Mouse (Mus musculus): Measurements from ENCODE around the gene Gnptab. TPM values are rescaled to one million over a fixed set of nuclear protein-coding genes. Genes with fewer than 3 reads are reported as not detected.
"Not testable (repeated sequence)": the region's sequence is repeated elsewhere in the genome, so short reads cannot be mapped to it uniquely, and the experiment has no call there.

Gnptab gene
- total RNA-seq, 4 experiments from 2014 or later, result 68.7 to 78.3 (median 75.5) TPM

- no peak for DNase-seq (ENCODE audit: low spot score in 2 of 2)
Measured at GRCm38 (mm10) chr10:88412290-88412995, 33.5 kb downstream of the Gnptab start.

- no peak for DNase-seq (ENCODE audit: low spot score in 2 of 2)
Measured at GRCm38 (mm10) chr10:88417686-88418085, 38.8 kb downstream of the Gnptab start.

GRCm38 (mm10) chr10:88420141-88420541 is 41.2 kb downstream of the Gnptab start:
- no peak for DNase-seq (ENCODE audit: low spot score in 2 of 2)

GRCm38 (mm10) chr10:88420655-88421435 is 41.9 kb downstream of the Gnptab start:
- no peak for DNase-seq (ENCODE audit: low spot score in 2 of 2)

- DNase-seq (ENCODE audit: low spot score in 2 of 2), result peak in 1 of 2 experiments; percentile 34
Measured at GRCm38 (mm10) chr10:88426158-88426816, 47.4 kb downstream of the Gnptab start.

- no peak for DNase-seq (ENCODE audit: low spot score in 2 of 2)
Measured at GRCm38 (mm10) chr10:88426896-88427295, 48.0 kb downstream of the Gnptab start.

- DNase-seq (ENCODE audit: low spot score in 2 of 2), result no peak
Measured at GRCm38 (mm10) chr10:88427998-88428397, 49.1 kb downstream of the Gnptab start.

- no peak for DNase-seq (ENCODE audit: low spot score in 2 of 2)
Measured at GRCm38 (mm10) chr10:88441224-88441623, 62.3 kb downstream of the Gnptab start.

GRCm38 (mm10) chr10:88451221-88451620 is 72.3 kb downstream of the Gnptab start:
- peak; percentile 43 to 47 for DNase-seq (ENCODE audit: low spot score in 2 of 2)

GRCm38 (mm10) chr10:88451990-88452389 is 73.1 kb downstream of the Gnptab start:
- no peak for DNase-seq (ENCODE audit: low spot score in 2 of 2)

GRCm38 (mm10) chr10:88457816-88458215 is 78.9 kb downstream of the Gnptab start:
- no peak for DNase-seq (ENCODE audit: low spot score in 2 of 2)

- DNase-seq (ENCODE audit: low spot score in 2 of 2), result no peak
Measured at GRCm38 (mm10) chr10:88459502-88459992, 80.6 kb downstream of the Gnptab start, which contains the start of gene Sycp3. Gene Sycp3 (plus strand): TSS chr10:88459569.

GRCm38 (mm10) chr10:88460122-88460820 is 81.3 kb downstream of the Gnptab start:
- DNase-seq (ENCODE audit: low spot score in 2 of 2), result no peak

GRCm38 (mm10) chr10:88482866-88483265 is 103.9 kb downstream of the Gnptab start:
- DNase-seq (ENCODE audit: low spot score in 2 of 2), result not testable (repeated sequence)

GRCm38 (mm10) chr10:88488629-88489028 is 109.7 kb downstream of the Gnptab start:
- DNase-seq (ENCODE audit: low spot score in 2 of 2), result no peak

- no peak for DNase-seq (ENCODE audit: low spot score in 2 of 2)
Measured at GRCm38 (mm10) chr10:88491632-88492031, 112.7 kb downstream of the Gnptab start.

- no peak for DNase-seq (ENCODE audit: low spot score in 2 of 2)
Measured at GRCm38 (mm10) chr10:88492658-88493057, 113.7 kb downstream of the Gnptab start.

- DNase-seq (ENCODE audit: low spot score in 2 of 2), result no peak
Measured at GRCm38 (mm10) chr10:88494959-88495587, 116.1 kb downstream of the Gnptab start.
